Mouse (Mus musculus) thymus, postnatal 36 days (tissue): ENCODE results near the gene Slc36a3.
A peak's percentile ranks its signal among the peaks of the same experiment; 100 is the strongest.
"Not testable (repeated sequence)": the region's sequence is repeated elsewhere in the genome, so short reads cannot be mapped to it uniquely, and the experiment has no call there.

ENCODE experiments used
- DNase-seq, 2 experiments: peaks; one replicate each; pipeline ENCODE4 v3.0.0; 2022; ENCODE audit warnings: mixed read lengths in 2 of 2

Slc36a3 gene

DNA sequence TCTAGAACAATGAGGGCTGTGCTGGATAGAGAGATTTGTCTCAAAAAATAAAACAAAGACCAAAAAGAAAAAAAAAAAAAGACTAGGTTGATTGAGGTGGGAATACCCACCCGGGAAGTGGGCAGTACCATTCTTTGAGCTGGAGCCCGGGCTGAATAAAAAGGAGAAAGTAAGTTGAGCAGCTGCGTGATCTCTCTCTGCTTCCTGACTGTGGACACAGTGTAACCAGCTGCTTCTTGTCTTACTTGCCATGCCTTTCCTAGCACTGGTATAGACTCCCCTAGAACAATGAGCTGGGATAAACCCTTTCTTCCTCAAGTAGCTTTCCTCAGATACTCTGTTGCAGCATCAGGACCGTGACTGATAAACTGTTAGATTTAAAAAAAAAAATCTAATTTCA, 10.0 kb downstream of the Slc36a3 start:
- no peak for DNase-seq

- DNase-seq: no peak
Measured at GRCm38 (mm10) chr11:55137646-55138045, 13.9 kb downstream of the Slc36a3 start.

GRCm38 (mm10) chr11:55136770-55137547, 14.5 kb downstream of the Slc36a3 start:
- peak; percentile 84 to 89 for DNase-seq

DNA sequence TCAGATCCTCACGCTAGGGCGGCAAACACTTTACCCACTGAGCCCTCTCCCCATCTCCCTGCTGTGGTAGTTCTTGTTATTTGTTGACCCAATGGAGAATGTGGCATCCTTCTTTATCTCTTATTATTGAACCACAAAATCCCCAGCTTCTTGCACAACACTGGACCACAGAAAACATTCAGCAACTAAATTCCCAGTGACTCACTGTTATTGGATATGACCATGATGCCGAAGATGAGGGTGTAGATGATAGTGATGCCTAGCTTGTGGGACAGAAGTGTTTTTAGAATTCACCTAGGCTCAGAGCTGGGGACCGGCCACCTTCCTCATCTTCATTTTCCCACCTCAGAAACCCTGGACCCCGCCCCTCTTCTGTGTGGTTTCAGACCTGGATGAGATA, 16.6 kb downstream of the Slc36a3 start:
- DNase-seq: no peak

DNA sequence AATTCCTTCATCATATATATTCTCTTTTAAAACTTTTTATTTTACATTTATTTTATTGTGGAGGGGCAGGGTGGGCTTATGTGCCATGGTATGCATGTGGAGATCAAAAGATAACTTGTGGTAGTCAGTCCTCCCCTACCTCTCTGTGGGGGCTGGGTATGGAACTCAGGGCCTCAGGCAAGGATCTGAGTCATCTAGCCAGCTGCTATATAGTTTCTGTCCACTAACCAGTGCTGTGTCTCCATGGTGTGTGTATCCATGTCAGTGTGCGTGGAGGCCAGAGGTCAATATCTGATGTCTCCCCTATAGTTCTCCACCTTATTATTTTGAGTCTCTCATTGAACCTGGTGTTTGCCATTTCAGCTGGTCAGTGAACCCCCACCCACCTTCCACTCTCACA, 17.1 kb downstream of the Slc36a3 start:
- DNase-seq: no peak

DNA sequence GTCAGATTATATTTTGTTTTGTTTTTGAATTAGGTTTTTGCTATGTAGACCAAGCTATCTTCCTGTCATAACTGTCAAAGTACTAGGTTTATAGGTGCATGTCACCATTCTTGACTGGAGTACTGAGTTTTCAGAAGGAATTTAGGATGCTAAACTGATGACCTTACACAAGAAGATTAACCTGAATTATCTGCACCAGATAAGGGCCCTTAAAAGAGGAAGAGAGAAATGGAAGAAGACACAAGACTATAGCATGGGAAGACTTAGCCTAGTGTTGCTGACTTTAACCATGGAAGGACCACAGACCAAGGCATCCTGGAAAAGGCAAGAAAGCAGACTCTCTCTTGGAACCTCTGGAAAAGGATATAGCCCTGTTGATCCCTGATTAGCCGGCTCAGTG, 18.3 kb downstream of the Slc36a3 start:
- DNase-seq: no peak

DNA sequence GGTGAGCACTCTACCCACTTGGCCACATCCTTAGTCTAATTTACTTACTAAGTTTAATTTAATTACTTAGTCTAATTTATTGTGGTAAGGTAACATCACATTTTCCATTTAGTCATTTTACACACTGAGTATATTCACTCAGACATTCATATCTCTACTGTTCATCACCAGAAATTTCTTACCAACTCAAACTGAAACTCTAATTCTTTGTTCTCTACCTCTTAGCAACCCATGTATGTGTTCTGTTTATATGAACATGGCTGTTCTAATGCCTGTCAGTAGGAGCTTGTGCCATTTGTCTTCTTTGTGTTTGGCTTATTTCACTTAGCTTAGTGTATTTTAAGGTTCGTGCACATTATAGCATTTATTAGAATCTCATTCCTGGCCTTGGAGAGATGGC, 19.6 kb downstream of the Slc36a3 start:
- DNase-seq: no peak

- DNase-seq: peak in 1 of 2 experiments; percentile 47
Measured at GRCm38 (mm10) chr11:55131077-55131742, 20.3 kb downstream of the Slc36a3 start.

- no peak for DNase-seq
Measured at GRCm38 (mm10) chr11:55128411-55128810, 23.1 kb downstream of the Slc36a3 start.

DNA sequence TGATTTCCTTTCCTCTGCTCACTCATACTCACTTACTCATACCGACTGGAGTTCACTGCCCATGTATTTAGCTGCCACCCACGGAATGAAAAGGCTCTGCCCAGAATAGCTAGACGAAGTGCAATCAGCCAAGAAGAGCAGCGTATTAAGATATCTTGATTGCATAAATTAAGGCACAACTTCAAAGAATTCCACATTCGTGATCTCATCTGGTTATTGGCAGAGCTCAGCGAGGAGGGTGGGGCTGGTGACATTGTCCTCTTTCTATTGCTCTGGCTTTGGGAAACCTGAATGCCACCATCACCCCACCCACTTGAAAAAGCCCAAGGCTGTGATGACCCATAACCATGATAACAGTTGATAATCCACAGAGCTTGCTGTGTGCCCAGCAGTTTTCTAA, 23.6 kb downstream of the Slc36a3 start:
- no peak for DNase-seq

GRCm38 (mm10) chr11:55126663-55127062, 24.8 kb downstream of the Slc36a3 start:
- DNase-seq: no peak

DNA sequence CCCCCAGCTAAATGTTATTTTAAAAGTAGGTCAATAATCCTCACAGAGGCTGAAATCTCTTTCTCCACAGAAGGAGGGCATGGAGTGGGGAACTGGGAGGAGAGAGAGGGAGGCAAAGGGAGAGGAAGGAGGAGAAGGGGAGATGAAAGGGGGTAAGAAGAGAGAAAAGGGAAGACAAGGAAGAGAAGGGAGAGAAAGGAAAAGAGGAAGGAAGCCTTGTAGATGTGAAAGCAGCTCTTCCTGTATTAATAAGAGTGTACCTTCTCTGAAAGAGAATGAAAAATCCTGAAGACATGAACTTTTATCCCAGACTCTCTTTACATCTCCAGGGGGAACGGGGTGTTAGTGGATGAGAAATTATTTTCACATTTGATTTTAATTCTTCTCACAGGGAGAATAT, 30.1 kb downstream of the Slc36a3 start:
- DNase-seq: no peak

- peak; percentile 83 for DNase-seq
Measured at GRCm38 (mm10) chr11:55120821-55121271, 30.7 kb downstream of the Slc36a3 start.

DNA sequence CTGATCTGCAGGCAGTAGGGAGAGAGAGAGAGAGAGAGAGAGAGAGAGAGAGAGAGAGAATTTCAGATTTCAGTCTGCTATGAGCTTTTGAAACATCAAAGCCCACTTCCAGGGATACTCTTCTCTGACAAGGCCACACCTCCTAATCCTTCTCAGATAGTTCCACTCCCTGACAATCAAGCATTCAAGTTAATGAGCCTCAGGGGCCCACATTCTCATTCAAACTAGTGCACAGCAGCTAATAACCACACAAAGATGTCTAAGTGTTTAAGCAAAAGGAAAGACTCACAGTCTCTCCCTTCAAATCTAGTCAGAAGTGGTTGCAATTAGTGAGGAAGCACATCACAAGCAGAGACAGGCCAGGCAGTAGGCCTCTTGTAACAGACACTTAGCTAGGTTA, 31.2 kb downstream of the Slc36a3 start:
- DNase-seq: no peak

GRCm38 (mm10) chr11:55117031-55117430, 34.5 kb downstream of the Slc36a3 start:
- no peak for DNase-seq

DNA sequence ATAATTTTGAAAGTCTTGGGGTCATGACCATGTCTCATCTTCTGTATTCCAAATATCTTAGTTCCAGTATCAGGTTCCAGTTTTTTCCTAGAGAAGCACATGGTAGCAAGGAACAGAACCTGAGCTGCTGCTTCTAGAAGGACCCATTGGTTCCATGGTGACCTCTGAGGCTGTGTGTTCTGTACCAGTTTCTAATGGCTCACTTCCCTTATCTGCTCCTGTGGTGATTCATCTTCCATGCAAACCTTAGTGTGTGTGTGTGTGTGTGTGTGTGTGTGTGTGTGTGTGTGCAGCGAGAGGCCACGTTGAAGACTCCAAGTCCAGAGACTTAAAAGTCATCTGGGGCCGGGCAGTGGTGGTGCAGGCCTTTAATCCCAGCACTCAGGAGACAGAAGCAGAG, 35.5 kb downstream of the Slc36a3 start:
- no peak for DNase-seq

DNA sequence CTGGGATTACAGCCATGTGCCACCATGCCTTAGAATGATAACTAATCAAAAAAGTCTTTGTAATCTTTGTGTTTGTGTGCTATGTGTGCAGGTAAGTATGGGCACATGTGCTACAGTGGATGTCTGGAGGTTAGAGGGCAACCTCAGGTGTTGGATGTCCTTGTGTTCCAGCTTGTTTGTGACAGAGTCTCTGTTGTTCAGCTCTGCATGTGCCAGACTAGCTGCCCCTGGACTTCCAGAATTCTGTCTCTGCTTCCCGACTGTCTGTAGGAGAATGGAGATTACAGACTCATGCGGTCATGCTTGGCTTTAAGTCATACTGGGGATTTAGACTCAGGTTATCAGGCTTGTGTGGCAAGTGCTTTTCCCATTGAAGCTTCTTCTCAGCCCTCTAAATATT, 37.2 kb downstream of the Slc36a3 start:
- no peak for DNase-seq

DNA sequence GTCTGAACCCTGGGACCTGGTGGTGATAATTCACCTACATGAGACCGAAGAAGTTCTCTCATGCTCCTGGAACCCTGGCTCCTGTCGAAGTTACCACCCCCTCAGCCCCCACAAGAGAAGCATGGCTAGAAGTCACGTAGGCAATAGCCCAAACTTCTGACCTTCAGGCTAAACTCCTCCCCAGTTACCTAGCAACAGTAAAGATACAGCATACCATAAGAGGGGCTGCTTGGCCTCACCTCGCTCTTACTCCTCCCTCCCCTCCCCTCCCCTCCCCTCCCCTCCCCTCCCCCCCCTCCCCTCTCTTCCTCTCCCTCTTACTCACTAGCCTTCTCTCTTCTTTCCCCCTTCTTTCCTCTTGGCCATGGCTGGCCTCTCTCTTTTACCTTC, 37.7 kb downstream of the Slc36a3 start:
- not testable (repeated sequence) for DNase-seq

DNA sequence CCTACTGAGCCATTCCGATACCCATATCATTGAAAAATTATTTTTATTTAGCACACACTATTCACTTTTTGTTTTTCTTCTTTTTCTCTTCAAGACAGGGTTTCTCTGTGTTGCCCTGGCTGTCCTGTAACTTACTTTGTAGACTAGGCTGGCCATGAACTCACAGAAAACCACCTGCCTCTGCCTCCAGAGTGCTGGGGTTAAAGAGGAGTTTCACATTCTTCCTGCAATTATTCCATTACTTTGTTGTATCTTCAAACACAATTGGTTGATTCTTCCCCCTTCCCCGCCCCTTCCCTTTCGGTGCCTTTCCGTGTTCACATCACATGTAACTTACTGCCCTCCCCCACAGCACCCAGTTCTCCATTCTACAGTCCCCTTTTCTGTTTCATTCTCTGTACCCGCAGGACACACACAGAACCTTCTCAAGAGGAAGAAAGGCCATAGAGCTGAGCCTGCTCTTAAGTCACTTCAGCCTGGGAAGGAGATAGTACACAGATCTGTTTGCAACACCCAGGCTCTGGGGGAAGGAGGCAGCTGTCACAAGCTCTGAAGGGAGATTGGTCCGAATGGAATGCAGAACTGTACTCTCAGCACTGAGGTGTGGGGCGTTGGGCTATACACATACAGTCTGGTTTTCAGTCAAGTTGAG, 38.2 kb downstream of the Slc36a3 start:
- peak; percentile 41 to 49 for DNase-seq

DNA sequence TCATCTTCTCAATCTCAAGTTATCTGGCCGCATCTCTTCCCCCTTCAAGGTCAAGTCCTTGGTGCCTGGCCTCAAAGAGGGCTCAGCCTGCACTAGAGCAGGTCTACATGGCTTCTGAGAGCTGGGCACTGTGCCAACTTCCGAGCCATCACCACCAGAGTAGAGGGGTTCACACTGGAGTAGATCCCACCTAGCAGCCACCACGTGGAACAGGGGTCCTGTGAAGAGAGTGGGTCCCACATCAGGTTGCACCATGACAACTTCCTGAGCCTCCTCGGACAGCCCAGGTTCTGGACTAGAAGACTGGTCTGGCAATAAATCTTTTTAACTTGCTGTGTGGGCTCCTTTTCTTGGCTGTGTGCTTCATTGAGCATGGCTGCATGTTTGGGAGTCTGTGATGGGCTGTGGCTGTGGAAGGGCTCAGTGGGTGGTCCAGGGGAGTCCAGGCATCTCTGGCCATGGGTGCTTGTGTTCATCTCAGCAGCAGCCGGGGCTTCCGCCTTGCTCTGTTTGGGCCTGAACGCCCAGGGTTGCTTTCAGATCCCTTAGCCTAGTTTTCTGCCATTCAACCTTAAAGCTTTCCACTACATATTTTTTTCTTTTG, 40.8 kb downstream of the Slc36a3 start:
- DNase-seq: no peak

- no peak for DNase-seq
Measured at GRCm38 (mm10) chr11:55109521-55110300, 41.8 kb downstream of the Slc36a3 start.

DNA sequence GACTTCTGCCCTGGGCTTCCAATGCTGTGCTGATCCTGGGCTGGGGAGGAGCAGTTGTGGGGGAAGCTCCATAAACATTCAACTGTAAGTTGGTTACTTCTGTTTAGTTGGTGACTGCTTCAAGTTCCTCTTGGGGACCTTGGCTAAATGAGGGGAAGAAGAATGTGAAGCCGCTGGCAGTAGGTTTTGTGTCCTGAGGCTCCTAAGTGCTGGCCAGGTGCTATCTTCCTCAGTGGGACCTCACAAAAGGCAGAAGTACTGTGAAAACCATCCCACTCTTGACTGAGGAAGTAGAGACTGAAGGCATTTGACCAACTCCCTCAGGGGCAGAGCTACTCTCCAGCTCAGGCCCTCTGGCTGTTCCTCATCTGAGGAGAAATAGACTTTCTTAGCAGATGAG, 44.9 kb downstream of the Slc36a3 start:
- no peak for DNase-seq

DNA sequence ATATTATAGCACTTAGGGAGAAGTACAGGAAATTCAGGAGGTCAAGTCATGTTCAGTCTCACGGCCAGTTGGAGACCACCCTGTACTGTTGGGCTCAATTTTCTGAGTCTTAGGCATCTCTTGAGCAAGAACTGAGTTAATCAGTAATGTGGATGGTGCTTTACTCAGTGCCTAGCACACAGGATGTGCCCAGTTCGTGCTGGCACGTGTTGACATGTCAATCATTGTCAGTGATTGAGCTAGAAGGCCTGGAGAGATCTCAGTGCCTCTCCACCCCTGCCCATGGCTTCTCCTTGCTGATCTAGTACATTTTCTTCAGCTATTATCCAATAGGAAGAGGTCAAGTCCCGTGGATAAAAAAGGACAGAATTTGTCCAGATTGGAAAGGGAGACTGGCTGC, 46.1 kb downstream of the Slc36a3 start:
- DNase-seq: no peak
